Mouse (Mus musculus) lung, embryonic 16.5 days (tissue): ENCODE data around the gene Gcgr. TPM values are rescaled to one million over a fixed set of nuclear protein-coding genes. Genes with fewer than 3 reads are reported as not detected.
"Not testable (repeated sequence)": the region's sequence is repeated elsewhere in the genome, so short reads cannot be mapped to it uniquely, and the experiment has no call there.

Source experiments
- ATAC-seq: fragments of 200-750 bp; cut with Nextera tagmentation; 2 replicates; pipeline ENCODE4 v1.8.0; 2017; ENCODE audit warnings: low read depth, mild to moderate bottlenecking, moderate library complexity
- H3K27ac ChIP-seq: fragments of 300-500 bp; sonication (generic); 2 replicates; pipeline ENCODE4 v1.5.1; 2014; ENCODE audit warnings: mild to moderate bottlenecking, control low read depth, low read length
- H3K27me3 ChIP-seq: fragments of 300-500 bp; sonication (generic); 2 replicates; pipeline ENCODE4 v1.6.1; 2014; ENCODE audit warnings: low read depth, low read length, mixed read lengths; ENCODE audit not compliant: control insufficient read depth, insufficient read depth
- H3K36me3 ChIP-seq: fragments of 300-500 bp; sonication (generic); 2 replicates; pipeline ENCODE4 v1.6.1; 2014; ENCODE audit warnings: low read length; ENCODE audit not compliant: control insufficient read depth, insufficient read depth
- H3K4me1 ChIP-seq: fragments of 300-500 bp; sonication (generic); replicated peaks from 2 replicates; pipeline ENCODE4 v1.6.1; 2014; ENCODE audit warnings: low read length, mixed read lengths; ENCODE audit not compliant: control insufficient read depth, insufficient read depth
- H3K4me2 ChIP-seq: fragments of 300-500 bp; sonication (generic); 2 replicates; pipeline ENCODE4 v1.6.1; 2014; ENCODE audit warnings: low read depth, low read length, control low read depth
- H3K4me3 ChIP-seq: fragments of 300-500 bp; sonication (generic); 2 replicates; pipeline ENCODE4 v1.5.1; 2014; ENCODE audit warnings: mild to moderate bottlenecking, low read length, control low read depth
- H3K9ac ChIP-seq: fragments of 300-500 bp; sonication (generic); 2 replicates; pipeline ENCODE4 v1.6.1; 2014; ENCODE audit warnings: low read length, control low read depth
- H3K9me3 ChIP-seq: fragments of 300-500 bp; sonication (generic); 2 replicates; pipeline ENCODE4 v1.6.1; 2016; ENCODE audit warnings: low read length; ENCODE audit not compliant: control insufficient read depth
- WGBS: fragments of 180-500 bp; shearing (Covaris S2); extraction: QIAGEN DNeasy Blood & Tissue Kit; methylation state at CpG from one replicate; pipeline ENCODE4 v1.1.7; 2014; 5-methylcytosine and 5-hydroxymethylcytosine counted together
- polyA plus RNA-seq: library from polyadenylated mRNA; unstranded; fragments of >200 nt; fragmentation: Nextera tagmentation; extraction: Ambion mirVana; gene quantifications from 2 replicates; pipeline ENCODE4 v1.2.1, GENCODE M21; 2015

The Gcgr gene
- polyA plus RNA-seq, 1 experiment from 2014 or later = 1.4 TPM

GRCm38 (mm10) chr11:120514262-120514661, 16.2 kb upstream of the Gcgr start:
- H3K4me3 ChIP-seq = not testable (repeated sequence)

DNA sequence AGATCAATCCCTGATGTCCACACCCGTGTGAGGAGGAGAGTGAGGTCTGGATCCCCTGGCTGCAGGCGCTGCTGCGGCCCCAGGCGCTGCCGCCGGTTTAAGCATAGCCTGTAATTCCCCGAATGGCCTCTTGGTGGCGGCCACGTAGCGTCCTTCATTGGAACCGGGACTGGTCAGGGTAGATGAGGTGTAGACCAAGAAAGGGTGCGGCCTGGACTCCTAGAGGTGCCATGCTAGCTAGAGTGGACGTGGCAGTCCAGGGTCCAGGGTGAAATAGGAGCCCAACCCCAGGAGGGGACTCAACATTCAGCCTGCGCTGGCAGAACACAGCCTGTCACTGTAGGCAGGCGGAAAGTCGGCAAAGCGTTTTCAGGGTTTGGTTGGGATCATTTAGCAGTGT, 14.9 kb upstream of the Gcgr start:
- Histone ChIP-seq H3K9ac (no peak overlapping the region), H3K27me3 (no peaks in the 10 kb centered on the region; the same call in 1 of the 2 replicates), H3K4me3 (no peak overlapping the region), H3K4me2 (no peak overlapping the region), H3K27ac (no peak overlapping the region), H3K36me3 (no peaks in the 10 kb centered on the region), H3K9me3 (no peaks in the 10 kb centered on the region), H3K4me1 (peaks cover 14% of the 10 kb centered on the region)
- WGBS = 18% methylated on average over 17 of the region's 17 CpGs
- ATAC-seq = peak; percentile 62; the same call in 1 of the 2 replicates

More at GRCm38 (mm10) chr11:120514262-120514661, 16.2 kb upstream of the Gcgr start:
- H3K36me3 ChIP-seq, H3K9ac ChIP-seq, H3K9me3 ChIP-seq, H3K27me3 ChIP-seq, ATAC-seq, H3K27ac ChIP-seq, H3K4me2 ChIP-seq: not testable (repeated sequence)
- H3K4me1 ChIP-seq = peaks cover 18% of the 10 kb centered on the region
- WGBS = 84% methylated on average over 2 of the region's 2 CpGs

- no peaks in the 10 kb centered on the region; the same call in 1 of the 2 replicates for H3K27me3 ChIP-seq
- ATAC-seq = no peak
Observed at GRCm38 (mm10) chr11:120517147-120517546, 13.4 kb upstream of the Gcgr start.

GRCm38 (mm10) chr11:120518027-120518426, 12.5 kb upstream of the Gcgr start:
- Histone ChIP-seq H3K9ac (peak overlapping the region; percentile 17; the same call in 1 of the 2 replicates), H3K27ac (peak overlapping the region; percentile 35), H3K4me1 (peaks cover 13% of the 10 kb centered on the region), H3K36me3 (no peaks in the 10 kb centered on the region), H3K4me2 (no peak overlapping the region), H3K4me3 (no peak overlapping the region), H3K9me3 (no peaks in the 10 kb centered on the region), H3K27me3 (no peaks in the 10 kb centered on the region; the same call in 1 of the 2 replicates)
- ATAC-seq = peak; percentile 66
- WGBS = 34% methylated on average over 6 of the region's 6 CpGs

More at GRCm38 (mm10) chr11:120517147-120517546, 13.4 kb upstream of the Gcgr start:
- no peaks in the 10 kb centered on the region for H3K9me3 ChIP-seq
- WGBS = 76% methylated on average over 4 of the region's 4 CpGs
- no peaks in the 10 kb centered on the region for H3K36me3 ChIP-seq
- H3K4me2 ChIP-seq = no peak overlapping the region
- peaks cover 13% of the 10 kb centered on the region for H3K4me1 ChIP-seq
- no peak overlapping the region for H3K27ac ChIP-seq
- no peak overlapping the region for H3K4me3 ChIP-seq
- no peak overlapping the region for H3K9ac ChIP-seq

- peak; percentile 26; the same call in 1 of the 2 replicates for ATAC-seq
- H3K4me2 ChIP-seq = no peak overlapping the region
- peak overlapping the region; percentile 35 for H3K27ac ChIP-seq
- peaks cover 13% of the 10 kb centered on the region for H3K4me1 ChIP-seq
- H3K4me3 ChIP-seq = no peak overlapping the region
- H3K9me3 ChIP-seq = no peaks in the 10 kb centered on the region
- no peaks in the 10 kb centered on the region; the same call in 1 of the 2 replicates for H3K27me3 ChIP-seq
- WGBS = 47% methylated on average over 6 of the region's 6 CpGs
- H3K9ac ChIP-seq = no peak overlapping the region
- no peaks in the 10 kb centered on the region for H3K36me3 ChIP-seq
Observed at GRCm38 (mm10) chr11:120518558-120518957, 11.9 kb upstream of the Gcgr start.

DNA sequence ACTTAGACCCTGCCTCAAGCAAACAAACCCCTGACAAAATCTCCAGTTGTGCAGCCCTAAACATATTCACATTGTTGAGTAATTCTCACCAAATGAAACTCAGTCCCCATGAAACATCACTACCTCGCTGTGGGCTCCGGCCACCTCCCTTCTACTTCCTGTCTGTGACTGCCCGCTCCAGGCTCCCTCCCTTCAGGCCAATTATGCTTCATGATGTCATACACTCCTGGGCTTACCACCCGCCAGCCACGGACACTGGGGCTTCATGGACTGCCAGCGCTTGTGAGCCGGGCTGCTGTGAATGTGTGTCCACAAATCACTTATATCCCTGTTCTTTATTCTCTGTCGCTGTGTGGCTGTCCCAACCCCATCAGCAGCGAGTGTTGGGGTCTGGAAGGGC, 10.8 kb upstream of the Gcgr start:
- Histone ChIP-seq H3K4me2 (peak overlapping the region; percentile 28), H3K27me3 (no peaks in the 10 kb centered on the region; the same call in 1 of the 2 replicates), H3K4me3 (no peak overlapping the region), H3K9ac (peak overlapping the region; percentile 47; the same call in 1 of the 2 replicates), H3K36me3 (no peaks in the 10 kb centered on the region), H3K4me1 (peaks cover 13% of the 10 kb centered on the region), H3K27ac (0 out of 2 replicates have a peak overlapping the region, but pooled peaks have one; percentile 10), H3K9me3 (no peaks in the 10 kb centered on the region)
- ATAC-seq = peak; percentile 71
- 29% methylated on average over 9 of the region's 9 CpGs for WGBS

DNA sequence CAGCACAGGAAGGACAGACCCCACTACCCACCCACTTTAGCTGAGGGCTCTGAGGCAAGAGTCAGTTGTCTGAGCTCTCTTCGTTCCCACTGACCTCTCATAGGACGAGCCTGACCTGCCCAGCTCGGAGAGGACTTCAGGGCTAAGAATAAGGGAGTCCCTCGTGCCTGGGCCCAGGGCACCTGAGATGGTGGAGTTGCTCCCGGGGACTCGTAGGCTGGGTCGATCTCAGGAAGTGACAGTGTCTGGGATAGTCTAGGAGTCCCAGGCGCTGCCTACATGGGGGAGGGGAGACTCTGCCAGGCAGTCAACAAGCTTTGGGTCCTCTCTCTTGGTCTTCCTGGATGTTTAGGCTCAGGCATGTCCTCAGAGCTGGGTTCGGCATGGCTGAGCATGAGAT, 10.0 kb upstream of the Gcgr start:
- no peak overlapping the region for H3K27ac ChIP-seq
- H3K36me3 ChIP-seq = no peaks in the 10 kb centered on the region
- ATAC-seq = no peak
- no peak overlapping the region for H3K9ac ChIP-seq
- 60% methylated on average over 9 of the region's 9 CpGs for WGBS
- no peaks in the 10 kb centered on the region for H3K9me3 ChIP-seq
- peaks cover 13% of the 10 kb centered on the region for H3K4me1 ChIP-seq
- no peak overlapping the region for H3K4me2 ChIP-seq
- no peaks in the 10 kb centered on the region for H3K27me3 ChIP-seq
- no peak overlapping the region for H3K4me3 ChIP-seq

DNA sequence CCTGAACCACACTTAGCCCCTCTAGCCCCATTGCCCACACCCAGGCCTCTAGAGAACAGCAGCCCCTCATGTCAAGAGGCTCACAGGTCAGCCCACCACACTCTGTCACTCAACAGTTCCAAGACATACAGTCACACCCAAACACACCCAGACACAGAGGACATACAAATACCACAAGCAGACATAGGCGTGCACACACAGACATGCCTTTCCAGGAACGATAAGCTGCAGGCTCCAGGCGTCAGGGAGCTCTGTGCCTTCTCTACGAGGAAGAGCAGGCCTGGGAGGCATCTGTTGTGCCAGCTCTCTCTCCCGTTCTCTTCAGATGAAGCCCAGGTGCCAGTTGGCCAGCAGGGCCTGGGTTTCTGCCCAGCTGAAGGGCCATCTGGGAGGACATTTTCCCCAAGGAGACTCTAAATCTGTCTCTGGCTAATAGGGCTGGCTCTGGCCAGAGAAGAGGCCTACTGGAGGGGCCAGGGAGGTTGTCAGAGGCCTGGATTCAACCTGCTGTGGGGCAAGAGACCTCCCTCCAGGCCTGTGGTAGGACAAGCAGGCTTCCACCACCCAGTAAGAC, 9.4 kb upstream of the Gcgr start:
- H3K4me1 ChIP-seq = peaks cover 13% of the 10 kb centered on the region
- no peaks in the 10 kb centered on the region for H3K36me3 ChIP-seq
- no peak for ATAC-seq
- WGBS = 60% methylated on average over 5 of the region's 5 CpGs
- H3K9me3 ChIP-seq = no peaks in the 10 kb centered on the region
- peak overlapping the region; percentile 1; the same call in 1 of the 2 replicates for H3K27ac ChIP-seq
- H3K9ac ChIP-seq = no peak overlapping the region
- H3K4me3 ChIP-seq = no peak overlapping the region
- no peaks in the 10 kb centered on the region for H3K27me3 ChIP-seq
- H3K4me2 ChIP-seq = no peak overlapping the region

- Histone ChIP-seq H3K27ac (no peak overlapping the region), H3K9me3 (no peaks in the 10 kb centered on the region), H3K27me3 (no peaks in the 10 kb centered on the region; the same call in 1 of the 2 replicates), H3K4me3 (no peak overlapping the region), H3K4me1 (peaks cover 13% of the 10 kb centered on the region), H3K9ac (no peak overlapping the region), H3K36me3 (no peaks in the 10 kb centered on the region), H3K4me2 (no peak overlapping the region)
- 81% methylated on average over 8 of the region's 8 CpGs for WGBS
- no peak for ATAC-seq
Observed at GRCm38 (mm10) chr11:120522581-120522980, 7.9 kb upstream of the Gcgr start.
